Mouse (Mus musculus) fat pad, adult 2 months (tissue): Measurements from ENCODE around the gene Gm14399.
"Not testable (repeated sequence)": the region's sequence is repeated elsewhere in the genome, so short reads cannot be mapped to it uniquely, and the experiment has no call there.

Source experiments
- DNase-seq: peaks from one replicate; pipeline ENCODE4 v3.0.0-alpha.2; 2011; ENCODE audit warnings: low read depth, low spot score; ENCODE audit errors: extremely low read depth

The Gm14399 gene

DNA sequence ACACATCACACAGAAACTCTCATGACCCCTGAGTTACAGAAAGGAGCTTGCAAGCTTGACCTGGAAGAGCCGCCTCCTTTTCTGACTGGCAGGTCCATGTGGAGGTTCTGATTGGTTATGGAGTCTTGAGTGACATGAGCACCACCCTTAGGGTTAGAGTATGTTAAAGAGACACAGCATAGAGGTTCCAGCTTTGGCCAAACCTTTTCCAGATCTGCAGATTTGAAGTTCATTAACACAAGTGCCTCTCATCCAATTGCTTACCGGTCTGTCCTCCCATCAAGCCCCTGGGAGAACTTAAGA, at the start of gene Gm14399:
Gm14399 (minus strand) TSS at position 20 of the 303 bp plus-strand sequence.
- DNase-seq = not testable (repeated sequence)

DNA sequence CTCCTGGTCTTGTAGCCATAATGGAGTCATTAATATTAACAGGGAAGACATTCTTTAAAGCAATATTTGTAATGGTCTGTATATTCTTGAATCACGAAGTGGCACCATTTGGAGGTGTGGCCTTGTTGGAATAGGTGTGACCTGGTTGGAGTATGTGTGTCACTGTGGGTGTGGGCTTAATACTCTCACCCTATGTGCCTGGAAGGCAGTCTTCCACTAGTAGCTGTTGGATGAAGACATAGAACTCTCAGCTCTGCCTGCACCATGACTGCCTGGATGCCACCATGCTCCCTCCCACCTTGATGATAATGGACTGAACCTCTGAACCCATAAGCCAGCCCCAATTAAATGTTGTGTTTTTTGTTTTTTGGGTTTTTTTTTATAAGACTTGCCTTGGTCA, 37.2 kb upstream of the Gm14399 start:
- DNase-seq = not testable (repeated sequence)

DNA sequence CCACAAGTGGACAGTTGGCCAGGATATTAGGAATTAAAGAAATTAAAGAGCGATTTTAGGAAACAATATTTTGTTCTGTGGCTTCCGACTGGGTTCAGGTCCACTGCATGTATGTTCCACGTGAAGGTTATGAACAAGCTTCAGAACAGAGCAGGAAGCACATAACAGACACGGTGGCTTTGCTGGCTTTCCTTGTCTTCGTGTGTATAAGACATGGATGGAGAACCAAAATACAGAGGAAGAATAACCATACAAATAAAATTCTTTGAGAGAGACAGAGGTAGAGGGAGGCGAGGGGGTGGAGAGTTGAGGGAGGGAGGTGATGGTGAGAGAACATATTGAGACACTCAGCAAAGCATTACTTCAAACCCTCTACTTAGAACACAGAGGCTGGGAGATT, 34.5 kb upstream of the Gm14399 start:
- DNase-seq = no peak

DNA sequence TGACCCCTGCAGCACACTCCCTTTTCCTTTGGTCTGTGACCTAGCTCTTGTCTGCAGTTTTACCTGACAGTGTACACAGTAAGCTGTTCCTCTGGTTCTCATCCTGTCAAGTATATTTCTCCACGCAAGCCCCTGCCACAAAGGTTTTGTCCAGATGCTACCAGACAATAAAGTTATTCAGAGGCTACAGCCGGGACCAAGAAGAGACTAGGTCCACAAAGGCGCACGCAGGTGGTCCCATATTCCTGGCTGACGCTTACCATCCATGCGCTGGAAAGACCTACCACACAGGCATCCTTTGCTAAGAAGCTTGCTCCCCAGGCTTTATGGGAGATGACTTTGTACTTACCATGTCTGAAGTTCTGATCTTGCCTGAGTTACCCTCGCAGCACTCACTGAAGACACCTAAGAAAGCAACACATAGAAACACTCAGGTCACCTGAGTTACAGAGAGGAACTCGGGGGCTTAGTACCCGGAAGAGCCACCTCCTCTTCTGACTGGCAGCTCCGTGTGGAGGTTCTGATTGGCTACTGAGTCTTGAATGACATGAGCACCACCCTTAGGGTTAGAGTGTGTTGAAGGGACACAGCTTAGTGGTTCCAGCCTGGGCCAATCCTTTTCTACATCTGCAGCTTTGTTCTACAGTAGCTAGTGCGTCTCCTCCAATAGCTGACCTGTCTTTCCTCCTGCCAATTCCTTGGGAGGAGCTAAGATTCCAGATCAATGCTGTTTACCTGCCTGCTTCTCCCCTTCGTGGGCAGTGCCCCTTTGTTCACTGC, 33.8 kb upstream of the Gm14399 start, which contains the start of gene Gm14443:
Gm14443 (minus strand) TSS at position 471 of the 780 bp plus-strand sequence.
- DNase-seq = not testable (repeated sequence)

DNA sequence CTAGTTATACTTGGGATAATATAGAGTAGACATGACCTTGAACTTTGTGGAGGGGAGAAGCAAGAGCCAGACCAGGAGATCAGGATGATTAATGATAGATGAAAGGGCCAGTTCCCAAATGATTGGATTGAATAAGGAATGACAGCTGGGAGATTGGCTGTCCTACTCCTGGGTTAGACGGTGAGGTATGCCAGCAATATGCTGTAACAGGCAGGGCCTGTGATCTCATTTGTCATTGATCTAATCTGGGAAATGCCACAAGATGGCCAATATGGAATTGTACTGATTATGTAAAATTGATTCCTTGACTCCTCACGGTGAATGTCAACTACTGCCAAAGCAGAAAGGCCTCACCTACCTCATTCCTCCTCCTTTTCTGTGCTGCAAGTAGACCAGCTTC, 32.2 kb upstream of the Gm14399 start:
- DNase-seq = not testable (repeated sequence)

DNA sequence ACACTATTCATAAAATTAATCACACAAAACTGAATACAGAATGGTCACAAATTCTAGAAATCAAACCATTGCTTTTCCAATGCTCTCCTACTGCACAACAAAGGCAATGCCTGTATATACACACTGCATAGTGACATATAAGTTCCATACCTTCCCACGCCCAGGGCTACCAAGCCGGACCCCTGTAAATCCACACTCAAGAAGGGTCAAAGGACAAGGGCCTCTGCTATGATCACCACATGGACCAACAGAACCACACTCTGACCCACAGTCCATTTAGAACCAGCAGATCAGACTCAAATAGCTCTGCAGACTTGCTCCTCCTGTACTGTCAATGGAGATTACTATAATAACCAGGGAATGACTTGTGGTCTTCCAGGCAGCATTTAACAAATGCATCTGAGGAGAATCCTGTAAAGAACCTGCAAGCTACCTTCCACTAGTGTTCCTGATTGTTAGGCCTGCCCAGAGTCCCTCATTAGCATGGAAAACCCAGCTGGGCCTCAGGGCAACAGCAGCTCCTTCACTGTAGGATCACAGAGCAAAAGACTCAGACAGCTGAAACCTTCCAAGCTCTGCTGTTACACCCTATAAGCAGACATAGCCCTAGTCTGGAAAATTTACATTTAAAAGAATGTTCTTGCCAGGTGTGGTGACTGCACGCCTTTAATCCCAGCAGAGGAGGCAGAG, 31.2 kb upstream of the Gm14399 start:
- not testable (repeated sequence) for DNase-seq

DNA sequence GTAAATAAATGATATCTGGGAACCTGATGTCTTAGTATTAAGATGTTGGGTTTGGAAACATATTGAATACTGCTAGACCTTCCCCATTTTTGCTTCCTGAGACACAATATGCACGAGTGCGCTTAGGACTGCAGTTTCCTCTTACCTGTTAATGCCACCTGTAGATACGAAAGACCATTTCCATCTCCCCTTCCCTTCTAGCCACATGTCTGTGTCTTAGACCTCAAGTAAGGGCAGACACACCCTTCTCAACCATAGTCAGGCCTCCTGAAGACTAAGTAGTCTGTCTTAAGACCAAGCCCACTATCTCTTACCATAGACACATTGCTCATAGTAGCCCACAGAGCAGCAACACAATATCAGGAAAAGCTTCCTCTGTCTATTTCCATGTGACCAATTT, 30.3 kb upstream of the Gm14399 start:
- no peak for DNase-seq

DNA sequence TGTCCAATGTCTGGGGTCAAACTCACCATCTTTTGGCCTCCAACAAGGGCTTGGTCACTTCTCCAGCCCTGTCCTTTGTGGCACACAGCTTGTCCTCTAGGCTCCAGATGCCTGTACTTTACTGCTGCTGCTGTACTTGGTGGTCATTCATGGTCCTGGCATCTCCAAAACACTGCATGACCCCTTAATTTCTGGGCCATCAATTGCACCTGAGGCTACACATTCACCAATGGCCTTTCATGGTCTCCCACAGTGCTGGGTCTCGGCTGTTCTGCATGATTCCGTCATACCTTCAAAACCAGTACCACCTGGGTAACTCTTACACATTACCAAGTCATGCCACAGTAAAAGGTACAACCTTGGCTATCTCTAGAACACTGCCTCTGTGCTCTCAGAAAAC, 25.1 kb upstream of the Gm14399 start:
- not testable (repeated sequence) for DNase-seq

DNA sequence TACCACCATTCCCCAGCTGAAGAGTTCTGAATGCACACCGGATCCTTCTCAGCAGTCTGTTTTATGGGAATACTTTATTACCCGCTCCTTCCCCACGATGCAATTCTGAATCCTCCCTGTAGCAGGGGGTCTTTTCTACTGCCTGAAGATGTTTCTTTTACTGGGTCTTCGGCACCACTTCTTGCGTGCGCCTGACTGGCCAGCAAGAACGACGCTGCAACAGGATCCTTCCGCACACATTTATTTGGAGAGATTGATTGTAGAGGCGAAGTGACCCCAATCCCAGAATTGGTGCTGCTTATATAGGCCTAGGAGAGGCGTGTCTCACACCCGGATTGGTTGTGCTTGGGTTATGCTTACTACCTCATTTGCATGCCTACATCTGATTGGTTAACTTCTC, 23.3 kb upstream of the Gm14399 start:
- not testable (repeated sequence) for DNase-seq

DNA sequence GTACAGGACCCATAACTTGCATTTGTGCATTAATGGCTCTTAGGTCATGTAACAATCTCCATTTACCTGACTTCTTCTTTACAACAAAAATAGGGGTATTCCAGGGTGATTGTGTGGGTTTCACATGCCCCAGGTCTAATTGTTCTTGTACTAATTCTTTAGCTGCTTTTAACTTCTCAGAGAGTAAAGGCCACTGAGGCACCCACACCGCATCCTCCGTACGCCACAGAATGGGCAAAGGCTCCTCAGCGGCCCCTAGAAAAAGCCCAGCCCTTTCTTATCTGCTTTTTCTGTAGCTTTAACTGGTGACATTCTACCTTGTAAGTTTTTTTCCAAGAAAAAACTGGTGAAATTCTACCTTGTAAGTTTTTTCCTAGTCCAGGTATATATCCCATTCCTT, 19.6 kb upstream of the Gm14399 start:
- DNase-seq = not testable (repeated sequence)

DNA sequence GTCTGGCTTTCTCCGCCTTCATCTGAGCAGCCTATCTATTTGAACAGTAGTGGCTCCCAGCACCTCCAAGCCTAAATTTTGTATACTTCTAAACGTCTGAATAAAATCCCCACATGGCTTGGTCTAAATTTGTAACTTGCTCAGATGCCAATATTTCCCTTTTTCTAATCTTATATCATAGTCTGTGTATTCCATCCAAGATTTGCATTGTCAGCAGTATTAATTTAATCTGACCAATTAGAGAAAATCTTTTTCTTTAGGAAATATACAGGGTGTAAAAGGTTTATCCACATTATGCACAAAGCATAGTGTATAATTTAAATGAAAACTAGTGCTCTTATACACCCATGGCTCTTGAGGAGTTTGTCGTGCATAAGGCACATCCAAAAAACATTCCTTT, 16.8 kb upstream of the Gm14399 start:
- no peak for DNase-seq

DNA sequence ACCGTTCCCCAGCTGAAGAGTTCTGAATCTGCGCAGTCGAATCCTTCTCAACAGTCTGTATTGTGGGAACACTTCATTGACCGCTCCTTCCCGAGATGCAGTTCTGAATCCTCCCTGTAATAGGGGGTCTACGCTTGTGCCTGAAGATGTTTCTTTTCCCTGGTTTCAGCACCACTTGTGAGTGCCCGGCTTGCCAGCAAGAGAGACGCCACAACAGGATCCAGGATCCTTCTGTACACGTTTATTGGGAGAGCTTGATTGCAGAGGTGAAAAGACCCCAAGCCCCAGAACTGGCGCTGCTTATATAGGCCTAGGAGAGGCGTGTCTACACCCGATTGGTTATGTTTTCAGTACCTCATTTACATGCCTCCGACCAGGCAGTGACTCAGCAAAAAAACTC, 14.9 kb upstream of the Gm14399 start:
- no peak for DNase-seq

DNA sequence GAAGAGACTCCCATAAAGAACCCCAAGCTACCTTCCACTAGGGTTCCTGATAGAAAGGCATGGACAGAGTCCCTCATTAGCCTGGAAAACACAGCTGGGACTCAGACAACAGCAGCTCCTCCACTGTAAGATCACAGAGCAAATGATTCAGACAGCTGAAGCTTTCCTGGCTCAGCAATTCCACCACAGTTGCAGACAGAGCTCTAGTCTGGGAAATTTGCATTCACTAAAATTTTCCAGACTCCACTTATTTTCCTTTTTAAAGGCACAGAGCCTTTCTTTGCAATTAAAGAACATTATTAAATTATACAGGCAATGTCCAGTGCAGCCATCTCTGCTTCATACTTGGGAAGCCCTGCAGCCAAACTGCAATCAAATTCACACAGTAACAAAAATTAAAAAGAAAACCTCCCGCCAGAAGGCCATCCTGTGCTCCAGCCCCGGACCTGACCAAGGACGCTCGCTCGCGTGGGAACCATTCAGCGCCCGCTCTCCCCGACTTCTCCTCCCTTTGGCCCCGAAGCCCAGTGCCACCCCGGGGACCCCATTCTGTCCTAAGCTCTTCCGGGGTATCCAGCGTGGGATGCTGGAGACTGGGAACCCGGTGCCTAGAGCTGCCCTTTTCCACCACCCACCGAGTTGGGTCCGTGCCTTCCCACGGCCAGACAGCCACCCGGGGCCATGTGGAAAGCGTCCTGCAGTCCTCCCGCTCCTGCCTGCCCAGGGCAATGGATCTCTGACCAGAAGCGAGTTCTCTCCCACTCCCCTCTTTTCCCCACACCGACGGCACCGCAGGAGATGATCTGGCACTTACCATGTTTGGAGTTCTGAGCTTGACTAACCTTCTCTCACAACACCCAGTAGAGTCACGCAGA, 457 bp downstream of the Gm14399 start:
- not testable (repeated sequence) for DNase-seq

DNA sequence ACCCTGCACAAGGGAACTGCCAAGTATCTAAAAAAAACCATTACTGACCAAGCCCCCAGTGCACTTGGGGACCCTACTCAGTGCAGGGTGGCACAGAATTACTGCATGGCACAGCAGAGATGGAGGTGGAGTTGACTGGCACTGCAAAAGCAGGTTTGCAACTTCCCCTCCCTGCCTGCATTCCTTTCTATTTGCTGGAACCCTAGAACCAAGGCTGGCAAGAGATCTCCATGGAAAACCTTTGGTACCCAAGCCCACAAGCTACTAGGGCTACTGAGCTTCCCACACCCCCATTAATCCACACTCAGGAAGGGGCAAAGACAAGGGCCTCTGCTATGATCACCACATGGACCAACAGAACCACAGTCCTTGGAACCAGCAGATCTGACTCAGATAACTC, 1.2 kb downstream of the Gm14399 start:
- DNase-seq = not testable (repeated sequence)
